Mouse (Mus musculus) large intestine, adult 2 months (tissue): ENCODE measurements around the gene Fancc. TPM values are rescaled to one million over a fixed set of nuclear protein-coding genes. Genes with fewer than 3 reads are reported as not detected.

Source experiments
- DNase-seq: peaks from one replicate; pipeline ENCODE4 v3.0.0-alpha.2; 2012; ENCODE audit warnings: low read depth, low spot score
- WGBS: fragments of 180-500 bp; shearing (Covaris S2); methylation state at CpG from one replicate; pipeline ENCODE4 v1.1.7; 2018; 5-methylcytosine and 5-hydroxymethylcytosine counted together
- polyA plus RNA-seq: library from polyadenylated mRNA; depleted of rRNA; stranded (reverse); fragments of >200 nt; gene quantifications from 2 replicates; pipeline ENCODE4 v1.2.3, GENCODE M21; 2012

The Fancc gene
- polyA plus RNA-seq, 1 experiment = 6.2 TPM

DNA sequence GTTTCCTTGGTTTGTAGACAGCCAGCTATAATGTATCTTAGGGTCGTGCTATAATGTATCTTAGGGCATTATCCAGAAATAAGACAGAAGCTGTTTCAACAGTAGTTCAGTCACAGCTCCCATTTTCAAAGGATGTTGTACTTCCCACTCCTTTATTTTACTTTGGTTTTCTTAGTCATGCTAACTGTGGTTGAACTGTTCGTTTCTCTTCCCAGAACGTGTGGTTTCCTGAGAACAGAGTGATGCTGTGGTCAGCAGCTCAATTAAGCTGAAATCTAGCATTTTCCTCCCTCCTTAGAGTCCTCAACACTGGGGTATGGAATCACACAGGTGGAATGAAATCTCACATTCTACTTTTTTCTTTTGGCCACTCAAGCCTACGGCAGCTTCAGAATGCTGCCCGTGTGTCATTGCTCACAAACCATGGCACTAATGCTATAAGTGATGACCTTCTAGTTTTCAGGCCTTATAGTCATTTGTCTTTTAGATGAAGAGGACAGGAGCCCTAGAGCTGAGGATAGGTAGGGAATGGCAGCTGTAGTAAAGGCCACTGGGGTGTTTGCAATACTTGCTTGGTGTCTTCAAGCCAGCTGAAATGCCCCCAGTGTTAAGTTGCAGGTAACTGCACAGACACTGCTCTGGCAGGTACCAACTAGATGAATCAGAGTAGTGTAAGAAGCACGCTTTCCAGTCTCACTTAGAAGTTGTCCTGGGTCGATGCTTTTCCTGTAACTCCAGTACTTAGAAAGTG lies 243.0 kb downstream of the Fancc start:
- WGBS = 71% methylated on average over 7 of the region's 7 CpGs
- DNase-seq = no peak

- DNase-seq = no peak
- WGBS = 23% methylated on average over 5 of the region's 5 CpGs
These were observed 243.9 kb downstream of the Fancc start for GRCm38 (mm10) chr13:63253147-63253546.

DNA sequence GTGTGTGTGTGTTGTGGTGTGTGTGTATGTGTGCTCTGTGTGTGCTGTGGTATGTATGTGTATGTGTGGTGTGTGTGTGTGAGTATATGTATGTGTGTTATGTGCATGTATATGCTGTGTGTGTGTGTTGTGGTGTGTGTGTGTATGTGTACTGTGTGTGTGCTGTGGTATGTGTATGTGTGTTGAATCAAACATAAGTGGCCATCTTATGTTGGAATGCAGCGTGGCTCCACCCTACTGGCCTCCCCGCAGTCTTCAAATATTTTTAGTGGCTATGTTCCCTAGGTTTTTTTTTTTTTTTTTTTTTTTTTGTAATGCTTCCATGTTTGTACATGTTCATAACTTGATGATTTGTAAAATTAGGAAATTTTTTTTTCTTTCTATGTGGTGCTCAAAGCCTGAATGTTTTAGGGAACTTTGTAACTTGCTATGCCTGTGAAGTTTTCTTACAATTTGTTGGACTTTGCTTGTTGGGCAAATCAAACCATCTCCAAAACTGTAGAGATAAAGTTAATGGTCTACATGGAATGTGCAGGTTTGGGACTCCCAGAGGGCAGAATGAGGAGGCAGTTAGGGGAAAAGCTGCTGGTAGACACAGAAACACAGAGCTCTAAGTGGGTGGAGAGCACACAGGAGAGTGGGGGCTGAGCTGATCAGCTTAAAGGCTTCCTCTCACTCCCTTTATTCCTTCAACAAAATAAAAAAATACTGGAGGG lies 244.6 kb downstream of the Fancc start:
- DNase-seq = no peak
- 42% methylated on average over 2 of the region's 2 CpGs for WGBS

DNA sequence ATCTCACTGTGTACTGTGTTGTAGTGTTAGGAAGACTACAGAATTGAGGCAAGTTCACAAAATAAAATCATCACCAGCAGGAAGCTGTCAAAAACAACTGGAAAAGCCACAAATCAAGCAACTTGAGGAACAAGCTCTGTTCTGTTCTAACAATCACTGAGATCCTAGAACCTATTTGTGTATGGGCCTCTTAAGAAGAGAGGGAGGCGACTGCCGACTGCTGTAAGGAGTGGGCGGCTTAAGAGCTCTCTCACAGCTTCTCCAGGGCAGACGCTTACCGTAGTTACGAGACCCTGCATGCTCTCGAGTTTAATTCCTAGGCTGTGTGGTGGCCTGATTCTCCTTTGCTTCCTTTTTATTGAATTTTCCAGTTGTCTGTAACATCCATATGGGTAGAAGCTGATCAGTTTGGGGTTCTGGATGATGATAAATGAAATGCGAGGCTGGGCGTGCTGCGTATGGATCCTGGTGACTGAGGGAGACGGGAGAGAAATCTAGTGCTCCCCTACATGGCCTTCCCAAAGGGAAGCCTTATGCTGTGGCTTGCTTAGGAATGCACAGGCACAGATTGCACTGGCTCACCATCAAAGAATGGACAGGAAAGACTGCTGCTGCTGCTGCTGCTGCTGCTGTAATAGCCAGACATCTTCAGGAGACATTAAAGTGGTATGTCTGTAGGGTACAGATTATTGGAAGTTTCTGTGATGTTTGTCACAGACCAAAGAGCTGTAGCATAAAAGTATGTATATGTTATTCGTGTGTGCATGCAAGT lies 245.8 kb downstream of the Fancc start:
- DNase-seq = no peak

DNA sequence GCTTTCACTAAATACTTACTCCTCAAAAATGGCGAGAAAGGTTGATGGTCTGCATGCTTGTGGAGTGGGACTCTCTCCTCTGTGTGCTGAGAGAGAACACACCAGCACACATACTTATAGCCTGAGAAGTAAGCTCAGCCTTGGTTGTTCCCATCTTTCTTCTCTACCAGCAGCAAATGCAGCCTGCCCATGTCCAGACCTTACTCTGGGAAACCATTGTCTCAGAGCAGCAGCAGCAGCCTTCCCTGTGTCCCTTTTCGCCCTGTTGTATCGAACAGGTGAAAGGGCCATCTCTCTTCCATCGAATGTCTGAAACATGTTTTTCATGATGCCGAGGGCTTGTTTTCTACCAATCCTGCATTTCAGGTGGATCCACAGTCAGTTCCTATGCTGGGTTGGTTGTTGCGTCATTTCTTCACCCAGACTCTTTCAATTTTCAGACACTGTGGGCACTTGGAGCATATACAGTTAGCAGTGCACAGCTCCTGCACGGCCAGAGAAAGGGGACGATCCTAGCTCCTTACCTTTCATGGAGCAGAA lies 246.6 kb downstream of the Fancc start:
- 63% methylated on average over 8 of the region's 8 CpGs for WGBS
- DNase-seq = no peak

More for the DNA sequence above, 245.8 kb downstream of the Fancc start:
- 48% methylated on average over 12 of the region's 12 CpGs for WGBS

- WGBS = 21% methylated on average over 8 of the region's 8 CpGs
- no peak for DNase-seq
These were observed 247.2 kb downstream of the Fancc start for GRCm38 (mm10) chr13:63249741-63250431.

DNA sequence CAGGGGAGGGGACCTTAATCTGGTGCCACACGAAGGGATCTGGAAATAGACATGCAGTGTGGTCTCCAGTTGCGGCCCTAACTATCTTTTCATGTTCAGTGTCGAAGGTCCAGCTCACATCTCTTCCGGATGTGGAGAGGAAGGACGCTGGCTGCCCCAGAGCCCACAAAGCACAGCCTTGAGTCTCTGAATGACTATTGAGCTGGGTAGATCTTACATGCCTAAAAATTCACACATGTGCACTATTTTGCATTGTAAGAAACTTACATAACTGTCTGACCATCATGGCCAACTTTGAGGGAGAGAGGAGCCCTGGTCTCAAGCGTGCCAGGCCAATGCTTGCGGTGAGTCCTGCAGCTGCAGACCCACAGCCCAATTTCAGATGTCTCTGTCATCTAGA lies 247.9 kb downstream of the Fancc start:
- WGBS = 49% methylated on average over 7 of the region's 7 CpGs
- no peak for DNase-seq

DNA sequence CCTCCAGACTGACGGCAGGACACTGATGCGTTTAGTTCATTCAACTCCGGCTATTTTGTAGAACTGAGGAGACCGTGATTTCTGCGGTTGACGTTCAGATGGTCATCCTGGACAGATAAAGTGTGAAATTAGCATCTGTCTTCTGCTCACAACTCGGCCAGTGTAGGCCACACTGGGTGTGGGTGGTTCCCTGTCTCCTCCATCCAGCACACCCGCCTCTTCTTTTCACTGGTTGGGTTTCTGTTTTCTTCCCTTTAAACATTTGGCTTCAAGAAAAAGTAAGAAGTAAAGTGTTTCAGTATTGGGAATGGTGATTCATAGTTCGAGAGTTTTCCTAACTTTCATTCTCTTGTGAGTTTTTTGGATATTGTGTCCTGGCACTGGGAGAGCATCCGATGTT lies 248.8 kb downstream of the Fancc start:
- 53% methylated on average over 10 of the region's 10 CpGs for WGBS
- DNase-seq = no peak

- 77% methylated on average over 11 of the region's 11 CpGs for WGBS
- DNase-seq = no peak
These were observed 249.4 kb downstream of the Fancc start for GRCm38 (mm10) chr13:63247631-63248030.

DNA sequence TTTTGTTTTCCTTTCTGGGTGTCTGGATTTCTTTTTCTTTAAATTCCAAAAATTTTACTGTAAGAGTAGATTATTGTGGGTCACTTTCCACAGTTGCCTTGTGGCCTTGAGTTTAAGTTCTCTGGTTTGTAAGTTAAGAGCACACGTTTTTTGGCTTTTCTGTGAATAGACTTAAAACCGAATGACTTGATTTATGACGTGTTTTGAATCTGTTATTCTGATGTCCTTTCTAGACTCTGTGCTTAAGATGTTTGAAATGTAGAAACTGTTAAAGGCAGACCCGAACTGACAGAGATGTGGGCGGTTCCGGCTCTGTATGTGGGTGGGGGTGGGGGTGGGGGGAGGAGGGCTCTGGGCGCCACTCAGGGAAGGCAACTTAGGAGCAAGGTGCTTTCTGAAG lies 250.0 kb downstream of the Fancc start:
- 31% methylated on average over 7 of the region's 7 CpGs for WGBS
- DNase-seq = no peak

GRCm38 (mm10) chr13:63246332-63246940 lies 250.6 kb downstream of the Fancc start:
- 11% methylated on average over 12 of the region's 12 CpGs for whole genome bisulfite sequencing

GRCm38 (mm10) chr13:63245812-63246211 lies 251.3 kb downstream of the Fancc start:
- no peak for DNase-seq
- WGBS = 24% methylated on average over 4 of the region's 4 CpGs

More at GRCm38 (mm10) chr13:63246332-63246940, 250.6 kb downstream of the Fancc start:
- no peak for DNase-seq

GRCm38 (mm10) chr13:63245218-63245617 lies 251.9 kb downstream of the Fancc start:
- DNase-seq = no peak
- WGBS = 19% methylated on average over 9 of the region's 9 CpGs

GRCm38 (mm10) chr13:63244425-63244824 lies 252.7 kb downstream of the Fancc start:
- WGBS = 20% methylated on average over 3 of the region's 3 CpGs
- no peak for DNase-seq

- no peak for DNase-seq
- 14% methylated on average over 5 of the region's 5 CpGs for WGBS
These were observed 253.5 kb downstream of the Fancc start for GRCm38 (mm10) chr13:63243586-63243985.

GRCm38 (mm10) chr13:63242401-63243192 lies 254.5 kb downstream of the Fancc start:
- DNase-seq = no peak
- WGBS = 11% methylated on average over 10 of the region's 10 CpGs

DNA sequence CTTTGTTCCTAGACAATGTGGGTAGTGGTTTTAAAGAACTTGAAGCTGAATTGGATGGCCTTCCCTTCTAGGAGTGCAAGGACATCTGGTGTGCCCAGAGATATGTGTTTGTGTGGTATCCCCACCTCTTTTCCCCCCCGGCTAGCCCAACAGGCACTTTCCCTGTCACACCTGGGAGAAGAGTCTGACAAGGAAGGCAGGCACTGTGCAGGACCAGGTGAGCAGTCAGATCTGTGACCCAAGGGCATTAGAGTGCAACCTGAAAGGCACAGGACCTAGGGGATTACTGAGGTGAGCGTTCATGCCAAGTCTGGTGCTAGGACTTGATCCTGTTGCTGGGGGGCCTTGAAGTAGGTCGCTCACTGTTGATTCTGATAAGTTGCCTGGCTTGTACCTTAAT lies 255.4 kb downstream of the Fancc start:
- no peak for DNase-seq
- 13% methylated on average over 3 of the region's 3 CpGs for WGBS

GRCm38 (mm10) chr13:63240835-63241234 lies 256.2 kb downstream of the Fancc start:
- DNase-seq = no peak
- WGBS = 2% methylated on average over 5 of the region's 5 CpGs
